Mouse (Mus musculus) cerebellum, adult 11-12 months (tissue): ENCODE results near the gene Lypd1.

Experiments used
- DNase-seq: peaks from one replicate; pipeline ENCODE4 v3.0.0; 2022

Gene Lypd1

DNA sequence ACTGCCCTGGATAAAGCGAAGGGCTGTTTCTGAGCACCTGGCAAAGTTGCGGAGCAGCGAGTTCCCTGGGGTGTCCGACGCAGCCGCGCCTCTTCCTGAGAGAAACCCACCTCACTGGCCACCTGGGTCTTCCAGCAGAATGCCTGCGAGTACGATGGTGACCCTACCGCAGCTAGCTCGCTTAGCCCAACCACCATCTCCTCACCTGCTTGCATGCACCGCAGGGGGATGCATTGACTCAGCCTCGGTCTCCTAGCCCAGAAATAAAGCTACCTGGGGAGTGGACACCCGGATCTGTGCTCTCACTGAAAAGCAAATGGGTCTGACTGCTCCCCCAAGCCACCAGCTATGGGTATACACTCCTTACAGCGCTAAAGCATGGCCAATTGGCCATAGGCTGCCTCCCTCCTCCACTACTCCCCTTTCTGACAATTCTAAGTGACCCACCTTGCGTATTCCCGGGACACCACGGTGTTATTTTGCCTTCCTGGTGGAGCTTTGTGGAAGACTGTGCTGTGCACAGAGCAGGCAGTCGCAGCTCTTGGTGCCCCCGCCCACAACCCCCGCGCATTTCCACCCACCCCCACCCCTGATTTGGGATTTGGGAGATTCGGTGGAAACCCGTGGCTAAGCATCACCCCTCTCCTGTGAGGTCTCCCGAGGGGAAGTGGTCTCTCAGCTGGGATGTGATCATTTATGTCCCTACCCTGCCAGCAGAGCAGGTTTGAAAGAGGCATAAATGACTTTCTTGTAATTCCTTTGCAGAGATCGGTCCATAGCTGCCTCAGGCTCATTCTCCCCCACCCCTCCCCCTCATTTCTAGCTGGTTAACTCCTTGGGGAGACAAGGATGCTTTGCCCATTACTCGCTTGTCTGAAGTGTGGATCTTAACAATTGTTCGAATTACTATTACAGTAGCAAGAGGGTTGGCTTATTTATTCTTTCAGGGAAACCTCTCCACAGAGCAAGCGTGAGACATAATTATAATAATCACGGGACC is at the start of gene Lypd1:
TSS of gene Lypd1 (minus strand) at position 501 of the 1,000 bp plus-strand sequence.
- no peak for DNase-seq

- DNase-seq = no peak
Measured at GRCm38 (mm10) chr1:125951026-125951425, 38.1 kb upstream of the Lypd1 start.

DNA sequence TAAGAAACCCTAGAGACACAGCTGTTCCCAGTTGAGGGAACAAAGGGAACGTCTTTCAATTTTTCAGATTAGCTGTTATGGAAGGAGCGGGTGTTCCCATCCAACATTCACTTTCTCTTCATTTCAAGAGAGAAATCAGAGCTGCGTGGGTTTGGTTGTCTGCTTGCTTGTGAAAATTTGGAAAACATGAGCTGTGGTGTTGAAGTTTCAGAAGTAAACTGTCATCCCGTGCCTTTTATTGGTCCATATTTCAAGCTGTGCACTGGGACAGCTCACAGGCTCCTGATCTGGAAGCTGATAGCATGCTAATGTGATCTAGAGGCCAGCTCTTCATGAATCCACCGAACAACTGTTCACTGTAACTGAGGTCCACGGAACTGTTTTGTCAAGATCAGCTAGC is 36.2 kb upstream of the Lypd1 start:
- DNase-seq = no peak

GRCm38 (mm10) chr1:125945136-125945535 is 32.2 kb upstream of the Lypd1 start:
- no peak for DNase-seq

GRCm38 (mm10) chr1:125943305-125943704 is 30.4 kb upstream of the Lypd1 start:
- DNase-seq = no peak

GRCm38 (mm10) chr1:125925486-125925885 is 12.6 kb upstream of the Lypd1 start:
- DNase-seq = no peak

- DNase-seq = no peak
Measured at GRCm38 (mm10) chr1:125923062-125923461, 10.2 kb upstream of the Lypd1 start.

- no peak for DNase-seq
Measured at GRCm38 (mm10) chr1:125920696-125921095, 7.8 kb upstream of the Lypd1 start.

DNA sequence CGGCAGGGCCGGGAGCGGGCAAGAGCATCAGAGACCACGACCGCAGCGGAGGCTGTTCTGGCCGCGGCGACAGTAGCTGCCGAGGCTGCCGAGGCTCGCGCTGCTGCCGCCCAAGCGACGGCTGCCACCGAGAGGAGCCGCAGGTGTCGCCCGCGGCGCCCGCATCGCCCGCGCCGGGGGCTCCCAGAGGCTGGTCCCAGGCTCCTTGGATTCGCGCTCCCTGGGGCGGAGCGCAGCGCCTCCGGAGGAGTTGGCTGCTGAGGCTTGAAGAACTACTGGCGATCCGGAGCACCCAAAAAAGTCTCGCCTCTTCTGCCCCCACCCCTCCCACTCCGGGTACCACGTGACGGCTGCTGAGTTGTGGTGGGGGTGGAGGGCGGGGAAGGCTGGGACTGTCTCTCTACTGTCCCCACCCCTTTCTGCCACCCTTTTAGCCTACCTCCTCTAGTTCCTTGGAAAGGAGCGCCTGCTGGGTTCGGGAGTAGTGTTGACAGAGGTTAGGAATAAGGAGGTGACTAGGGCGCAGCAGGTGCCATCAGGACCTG is 928 bp downstream of the Lypd1 start:
- no peak for DNase-seq

- DNase-seq = no peak
Measured at GRCm38 (mm10) chr1:125911337-125911900, 1.5 kb downstream of the Lypd1 start.

GRCm38 (mm10) chr1:125910871-125911265 is 2.0 kb downstream of the Lypd1 start:
- DNase-seq = no peak

DNA sequence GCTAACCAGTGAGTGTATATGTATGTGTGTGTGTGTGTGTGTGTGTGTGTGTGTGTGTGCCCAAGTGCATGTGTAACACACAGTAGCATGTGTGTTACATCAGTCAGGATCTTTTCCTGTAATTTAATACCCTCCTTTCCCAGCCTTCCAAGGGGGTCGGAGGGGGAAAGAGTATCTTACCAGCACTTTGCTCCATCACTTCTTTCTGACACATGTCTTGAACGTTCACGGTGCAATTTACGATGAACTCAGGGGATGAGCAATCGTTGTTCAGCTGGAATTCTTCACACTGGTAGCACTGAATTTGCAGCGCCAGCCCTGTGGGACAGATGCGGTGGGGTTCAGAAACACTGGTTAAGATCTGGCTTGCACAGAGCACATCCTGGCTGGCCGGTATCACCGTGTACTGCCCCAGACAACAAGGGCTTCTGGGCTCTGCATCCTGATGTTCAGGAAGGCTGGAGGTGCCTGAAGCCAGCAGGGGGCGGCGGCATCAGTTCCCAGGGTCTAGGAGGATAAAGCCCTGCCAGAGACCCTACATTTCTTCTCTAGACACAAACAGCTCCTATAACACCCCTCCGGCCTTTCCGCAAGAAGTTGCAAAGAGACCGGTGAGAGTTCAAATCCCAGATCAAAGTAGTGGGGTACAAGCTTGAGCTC is 2.6 kb downstream of the Lypd1 start:
- no peak for DNase-seq

DNA sequence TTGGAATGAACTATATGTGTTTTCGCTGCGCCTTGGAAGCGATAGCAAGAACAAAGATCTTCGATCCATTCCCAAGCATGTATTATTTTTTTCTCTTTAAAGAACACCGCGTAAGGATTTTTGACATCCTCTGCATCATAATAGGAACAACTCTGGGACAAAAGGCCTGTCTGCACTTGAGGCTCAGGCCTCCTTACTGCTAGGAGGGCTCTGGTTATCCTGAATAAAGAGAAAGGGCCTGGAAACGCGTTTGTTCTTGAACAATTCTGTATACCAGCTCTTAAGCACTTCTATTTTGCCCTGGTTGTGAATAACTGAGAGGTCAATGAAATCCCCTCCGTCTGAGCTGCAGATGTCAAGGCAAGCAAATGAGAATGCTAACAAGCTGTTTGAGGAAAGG is 19.7 kb downstream of the Lypd1 start:
- DNase-seq = no peak

- DNase-seq = no peak
Measured at GRCm38 (mm10) chr1:125870056-125870455, 42.8 kb downstream of the Lypd1 start.

GRCm38 (mm10) chr1:125858631-125859030 is 54.3 kb downstream of the Lypd1 start:
- DNase-seq = no peak

GRCm38 (mm10) chr1:125854646-125855045 is 58.3 kb downstream of the Lypd1 start:
- DNase-seq = no peak

GRCm38 (mm10) chr1:125839746-125840392 is 73.0 kb downstream of the Lypd1 start:
- DNase-seq = peak; percentile 75

GRCm38 (mm10) chr1:125837507-125837906 is 75.4 kb downstream of the Lypd1 start:
- no peak for DNase-seq

DNA sequence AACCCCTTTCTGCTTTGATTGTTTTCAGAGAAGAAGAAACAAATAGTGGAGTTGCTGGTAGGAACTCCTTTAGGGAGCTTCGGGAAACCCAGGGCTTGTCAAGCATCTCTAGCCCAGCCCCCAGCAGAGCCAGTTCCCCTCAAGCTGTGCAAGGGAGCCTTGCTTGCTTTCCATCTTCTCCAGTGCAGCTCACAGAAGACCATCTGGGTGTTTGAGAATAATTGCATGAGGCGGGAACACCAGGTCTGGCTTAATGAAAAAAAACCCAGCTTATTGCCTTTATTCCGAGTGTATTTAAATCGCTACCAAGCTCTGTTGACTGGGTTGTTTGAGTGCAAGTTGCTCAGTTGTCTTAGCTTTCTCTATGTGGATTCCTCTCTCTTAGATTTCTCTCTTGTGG is 89.3 kb downstream of the Lypd1 start:
- DNase-seq = no peak

- no peak for DNase-seq
Measured at GRCm38 (mm10) chr1:125821101-125821500, 91.8 kb downstream of the Lypd1 start.
